Mouse (Mus musculus) thymus, postnatal 14 days (tissue): ENCODE measurements at regions not wholly inside any gene's neighbourhood (a gene's known extent, or its start where the extent isn't known, plus 50 kb on each side); places are given as distances from the start of the nearest gene placed in this dataset.

Experiments used
- DNase-seq: peaks from one replicate; pipeline ENCODE4 v3.0.0; 2021

GRCm38 (mm10) chr3:117520461-117520860 is 54.2 kb upstream of the Plppr5 start:
- DNase-seq: no peak

- DNase-seq: no peak
Observed at GRCm38 (mm10) chr3:117508090-117508489, 66.5 kb upstream of the Plppr5 start.

GRCm38 (mm10) chr3:117506151-117506723 is 68.4 kb upstream of the Plppr5 start:
- DNase-seq: no peak

GRCm38 (mm10) chr3:117501107-117501506 is 73.5 kb upstream of the Plppr5 start:
- no peak for DNase-seq

- DNase-seq: no peak
Observed at GRCm38 (mm10) chr3:117498138-117498897, 76.3 kb upstream of the Plppr5 start.

- DNase-seq: no peak
Observed at GRCm38 (mm10) chr3:117494118-117494517, 80.5 kb upstream of the Plppr5 start.

GRCm38 (mm10) chr3:117487281-117488027 is 87.2 kb upstream of the Plppr5 start:
- DNase-seq: no peak

GRCm38 (mm10) chr3:117486351-117486750 is 88.3 kb upstream of the Plppr5 start:
- no peak for DNase-seq

GRCm38 (mm10) chr3:117480131-117480530 is 94.5 kb upstream of the Plppr5 start:
- DNase-seq: no peak

- no peak for DNase-seq
Observed at GRCm38 (mm10) chr3:117459507-117459906, 98.8 kb upstream of the Plppr4 start.

- no peak for DNase-seq
Observed at GRCm38 (mm10) chr3:117450559-117450958, 89.9 kb upstream of the Plppr4 start.

- DNase-seq: no peak
Observed at GRCm38 (mm10) chr3:117441887-117442286, 81.2 kb upstream of the Plppr4 start.

- no peak for DNase-seq
Observed at GRCm38 (mm10) chr3:117440294-117440693, 79.6 kb upstream of the Plppr4 start.

GRCm38 (mm10) chr3:117438473-117439114 is 77.9 kb upstream of the Plppr4 start:
- DNase-seq: peak; percentile 8

GRCm38 (mm10) chr3:117424526-117424925 is 63.9 kb upstream of the Plppr4 start:
- no peak for DNase-seq

- no peak for DNase-seq
Observed at GRCm38 (mm10) chr3:117412896-117413747, 52.4 kb upstream of the Plppr4 start.
